In the genomic region with DNA sequence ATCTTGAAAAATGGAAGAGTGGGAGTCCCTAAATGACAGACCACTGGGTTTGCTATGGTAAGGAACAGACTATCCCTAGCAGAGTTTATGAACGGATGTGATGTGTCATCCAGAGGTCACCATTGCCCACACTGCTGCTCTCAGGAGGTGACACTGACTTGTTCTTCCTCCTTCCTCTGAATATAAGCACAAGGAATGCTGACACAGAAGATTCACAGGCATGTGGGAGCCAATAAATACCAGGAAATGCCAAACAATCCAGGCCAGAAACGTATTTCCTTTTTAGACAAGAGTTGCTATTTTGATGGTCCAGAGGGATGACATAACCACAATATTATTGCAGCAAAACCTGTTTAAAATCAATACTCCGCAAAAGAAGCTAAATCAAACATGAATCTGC, we compare ENCODE assay signal across 10 mouse cellular contexts.
DNase-seq lines count a peak whose midpoint lies in the region; ATAC-seq lines count a peak whose summit lies in the region.
"Had no signal": no experiment of that assay in that cellular context is flagged by ENCODE, and none has a peak within 500 bp of the region (broad histone marks: within the 10 kb centered on the region; RNA-seq: fewer than 3 reads in every experiment).

No protein-coding gene starts in this region.

- 0 out of 2 replicates have a peak, but pooled peaks have one; percentile 20 for ATAC-seq in liver, embryonic 13.5 days (ENCODE audit: low read depth)
- no peak for ATAC-seq in hindbrain, embryonic 11.5 days (ENCODE audit: low FRiP score)
- ATAC-seq: inflammation-experienced regulatory T-cells, adult 6 months had no signal

- H3K4me2 ChIP-seq in liver, embryonic 13.5 days, result no peak overlapping the region
- no peak overlapping the region for H3K4me2 ChIP-seq in hindbrain, embryonic 11.5 days (replicated peaks; ENCODE audit: low read depth, low read length)

- no peak overlapping the region for H3K9ac ChIP-seq in liver, embryonic 13.5 days
- no peak overlapping the region for H3K9ac ChIP-seq in hindbrain, embryonic 11.5 days (ENCODE audit: low read depth, low read length)

- WGBS in liver, embryonic 13.5 days (ENCODE audit: insufficient replicate concordance), result 42% methylated on average over 3 of the region's 3 CpGs
- WGBS in macrophage (ENCODE audit: missing documents), result 43% methylated on average over 3 of the region's 3 CpGs
- 78% methylated on average over 3 of the region's 3 CpGs for WGBS in hindbrain, embryonic 11.5 days

- H3K9me3 ChIP-seq in liver, embryonic 13.5 days (replicated peaks), result no peaks in the 10 kb centered on the region
- no peaks in the 10 kb centered on the region for H3K9me3 ChIP-seq in hindbrain, embryonic 11.5 days (ENCODE audit: control insufficient read depth, low read length)

- DNase-seq in adrenal gland, adult 8-10 months, result peak; percentile 15
- no peak for DNase-seq in adrenal gland, postnatal 4 days (ENCODE audit: low spot score in 2 of 2)
- DNase-seq in liver, embryonic 13.5 days, result no peak
- DNase-seq in liver, result no peak
- DNase-seq in kidney, postnatal 10 days, result peak; percentile 50
- DNase-seq in hindbrain, embryonic 11.5 days (ENCODE audit: low spot score), result no peak
- no peak for DNase-seq in natural killer cell, adult 2 months (ENCODE audit: low spot score in 2 of 2)
- DNase-seq: cerebellum, adult 2 months had no signal

- H3K36me3 ChIP-seq in liver, embryonic 13.5 days, result no peaks in the 10 kb centered on the region
- no peaks in the 10 kb centered on the region for H3K36me3 ChIP-seq in macrophage (ENCODE audit: inconsistent target)
- no peaks in the 10 kb centered on the region for H3K36me3 ChIP-seq in hindbrain, embryonic 11.5 days (ENCODE audit: control insufficient read depth, insufficient read depth, low read length)

- H3K4me3 ChIP-seq in liver, embryonic 13.5 days (replicated peaks), result no peak overlapping the region
- H3K4me3 ChIP-seq in macrophage (ENCODE audit: inconsistent target), result no peak overlapping the region
- no peak overlapping the region for H3K4me3 ChIP-seq in hindbrain, embryonic 11.5 days (ENCODE audit: low read depth, low read length)

- no peaks in the 10 kb centered on the region for H3K79me2 ChIP-seq in macrophage (ENCODE audit: inconsistent target)

- H3K27me3 ChIP-seq in liver, embryonic 13.5 days, result no peaks in the 10 kb centered on the region
- H3K27me3 ChIP-seq in hindbrain, embryonic 11.5 days (ENCODE audit: control insufficient read depth, insufficient read depth, low read length), result no peaks in the 10 kb centered on the region

- no peak overlapping the region for H3K27ac ChIP-seq in liver, embryonic 13.5 days
- peak overlapping the region; percentile 46 for H3K27ac ChIP-seq in macrophage
- no peak overlapping the region for H3K27ac ChIP-seq in hindbrain, embryonic 11.5 days (ENCODE audit: low read depth, low read length)

- peaks cover 8% of the 10 kb centered on the region for H3K4me1 ChIP-seq in liver, embryonic 13.5 days (replicated peaks)
- 0 out of 2 replicates have a peak, but pooled peaks cover 2% of the 10 kb centered on the region for H3K4me1 ChIP-seq in hindbrain, embryonic 11.5 days (replicated peaks; ENCODE audit: control insufficient read depth, insufficient read depth, low read length)

Comparison
In these comparisons a context has a peak if more than half of its experiments do, and no peak if none do; other contexts are left out.
1. DNase-seq: peak in adrenal gland, adult 8-10 months (single experiment) and kidney, postnatal 10 days (single experiment); none in adrenal gland, postnatal 4 days (0 of 2), liver, embryonic 13.5 days (single experiment), liver (single experiment), hindbrain, embryonic 11.5 days (single experiment) and natural killer cell, adult 2 months (0 of 2).